Mouse (Mus musculus) embryonic facial prominence, embryonic 15.5 days (tissue): ENCODE data around the gene Uck1. TPM values are rescaled to one million over a fixed set of nuclear protein-coding genes. Genes with fewer than 3 reads are reported as not detected.

Experiments used
- ATAC-seq: fragments of 200-750 bp; cut with Nextera tagmentation; 2 replicates; pipeline ENCODE4 v1.8.0; 2017; ENCODE audit warnings: low read depth, moderate TSS enrichment; ENCODE audit not compliant: insufficient number of reproducible peaks, low FRiP score, low TSS enrichment
- H3K27ac ChIP-seq: fragments of 300-500 bp; sonication (generic); replicated peaks from 2 replicates; pipeline ENCODE4 v1.5.1; 2015; ENCODE audit warnings: mild to moderate bottlenecking, inconsistent platforms
- H3K27me3 ChIP-seq: fragments of 300-500 bp; sonication (generic); 2 replicates; pipeline ENCODE4 v1.6.1; 2015; ENCODE audit warnings: inconsistent platforms
- H3K36me3 ChIP-seq: fragments of 300-500 bp; sonication (generic); 2 replicates; pipeline ENCODE4 v1.6.1; 2015; ENCODE audit warnings: mild to moderate bottlenecking, inconsistent platforms
- H3K4me1 ChIP-seq: fragments of 300-500 bp; sonication (generic); 2 replicates; pipeline ENCODE4 v1.6.1; 2015; ENCODE audit warnings: inconsistent platforms
- H3K4me2 ChIP-seq: fragments of 300-500 bp; sonication (generic); replicated peaks from 2 replicates; pipeline ENCODE4 v1.6.1; 2015; ENCODE audit warnings: mild to moderate bottlenecking, inconsistent platforms
- H3K4me3 ChIP-seq: fragments of 300-500 bp; sonication (generic); replicated peaks from 2 replicates; pipeline ENCODE4 v1.5.1; 2015; ENCODE audit warnings: mild to moderate bottlenecking, inconsistent platforms
- H3K9ac ChIP-seq: fragments of 300-500 bp; sonication (generic); 2 replicates; pipeline ENCODE4 v1.6.1; 2015; ENCODE audit warnings: inconsistent platforms
- H3K9me3 ChIP-seq: fragments of 300-500 bp; sonication (generic); replicated peaks from 2 replicates; pipeline ENCODE4 v1.6.1; 2016; ENCODE audit warnings: inconsistent platforms
- WGBS: fragments of 180-500 bp; shearing (Covaris S2); methylation state at CpG from one replicate; pipeline ENCODE4 v1.1.7; 2015; 5-methylcytosine and 5-hydroxymethylcytosine counted together
- polyA plus RNA-seq: library from polyadenylated mRNA; unstranded; fragments of >200 nt; fragmentation: Nextera tagmentation; extraction: Ambion mirVana; gene quantifications from 2 replicates; pipeline ENCODE4 v1.2.1, GENCODE M21; 2015

The Uck1 gene
- polyA plus RNA-seq, 1 experiment from 2014 or later = 67.1 TPM

GRCm38 (mm10) chr2:32258887-32259533, 949 bp downstream of the Uck1 start:
- 0 out of 2 replicates have a peak overlapping the region, but pooled peaks have one; percentile 65 for H3K27ac ChIP-seq
- H3K36me3 ChIP-seq = peaks cover 39% of the 10 kb centered on the region
- 55% methylated on average over 6 of the region's 6 CpGs for WGBS
- H3K4me2 ChIP-seq = peak overlapping the region; percentile 75
- H3K4me1 ChIP-seq = peaks cover 15% of the 10 kb centered on the region
- H3K9me3 ChIP-seq = no peaks in the 10 kb centered on the region
- peak overlapping the region; percentile 83 for H3K9ac ChIP-seq
- H3K4me3 ChIP-seq = peak overlapping the region; percentile 90
- no peaks in the 10 kb centered on the region for H3K27me3 ChIP-seq
- ATAC-seq = no peak

GRCm38 (mm10) chr2:32256273-32256672, 3.7 kb downstream of the Uck1 start:
- Histone ChIP-seq H3K4me2 (no peak overlapping the region), H3K27me3 (no peaks in the 10 kb centered on the region), H3K27ac (no peak overlapping the region), H3K9me3 (no peaks in the 10 kb centered on the region), H3K4me1 (peaks cover 15% of the 10 kb centered on the region), H3K4me3 (no peak overlapping the region), H3K36me3 (peaks cover 66% of the 10 kb centered on the region), H3K9ac (no peak overlapping the region)
- WGBS = 91% methylated on average over 11 of the region's 11 CpGs
- no peak for ATAC-seq

- Histone ChIP-seq H3K9ac (no peak overlapping the region), H3K4me1 (peaks cover 9% of the 10 kb centered on the region), H3K4me2 (no peak overlapping the region), H3K9me3 (no peaks in the 10 kb centered on the region), H3K4me3 (no peak overlapping the region), H3K27me3 (no peaks in the 10 kb centered on the region), H3K36me3 (peaks cover 78% of the 10 kb centered on the region), H3K27ac (no peak overlapping the region)
- 89% methylated on average over 5 of the region's 5 CpGs for WGBS
- ATAC-seq = no peak
Observed at GRCm38 (mm10) chr2:32254563-32254962, 5.4 kb downstream of the Uck1 start.

- Histone ChIP-seq H3K4me3 (no peak overlapping the region), H3K4me1 (no peaks in the 10 kb centered on the region), H3K27ac (no peak overlapping the region), H3K4me2 (no peak overlapping the region), H3K27me3 (no peaks in the 10 kb centered on the region), H3K36me3 (peaks cover 85% of the 10 kb centered on the region), H3K9me3 (no peaks in the 10 kb centered on the region), H3K9ac (no peak overlapping the region)
- no peak for ATAC-seq
- WGBS = 76% methylated on average over 1 of the region's 1 CpGs
Observed at GRCm38 (mm10) chr2:32253352-32253751, 6.6 kb downstream of the Uck1 start.

- WGBS = 88% methylated on average over 5 of the region's 5 CpGs
- Histone ChIP-seq H3K4me1 (no peaks in the 10 kb centered on the region), H3K9me3 (no peaks in the 10 kb centered on the region), H3K27me3 (no peaks in the 10 kb centered on the region), H3K36me3 (peaks cover 85% of the 10 kb centered on the region), H3K4me3 (no peak overlapping the region), H3K4me2 (no peak overlapping the region), H3K9ac (no peak overlapping the region), H3K27ac (no peak overlapping the region)
- no peak for ATAC-seq
Observed at GRCm38 (mm10) chr2:32252658-32253057, 7.3 kb downstream of the Uck1 start.

GRCm38 (mm10) chr2:32251791-32252527, 8.0 kb downstream of the Uck1 start:
- Histone ChIP-seq H3K27ac (no peak overlapping the region), H3K9ac (no peak overlapping the region), H3K27me3 (no peaks in the 10 kb centered on the region), H3K4me1 (no peaks in the 10 kb centered on the region), H3K4me2 (no peak overlapping the region), H3K9me3 (no peaks in the 10 kb centered on the region), H3K36me3 (peaks cover 85% of the 10 kb centered on the region), H3K4me3 (no peak overlapping the region)
- 88% methylated on average over 12 of the region's 12 CpGs for WGBS
- no peak for ATAC-seq

GRCm38 (mm10) chr2:32248377-32249361, 11.3 kb downstream of the Uck1 start:
- Histone ChIP-seq H3K9ac (no peak overlapping the region), H3K27me3 (no peaks in the 10 kb centered on the region), H3K4me3 (no peak overlapping the region), H3K27ac (no peak overlapping the region), H3K36me3 (peaks cover 89% of the 10 kb centered on the region), H3K9me3 (no peaks in the 10 kb centered on the region), H3K4me1 (no peaks in the 10 kb centered on the region), H3K4me2 (no peak overlapping the region)
- no peak for ATAC-seq
- WGBS = 74% methylated on average over 10 of the region's 10 CpGs

GRCm38 (mm10) chr2:32246741-32247140, 13.2 kb downstream of the Uck1 start:
- 76% methylated on average over 4 of the region's 4 CpGs for WGBS
- Histone ChIP-seq H3K4me3 (no peak overlapping the region), H3K9ac (no peak overlapping the region), H3K9me3 (no peaks in the 10 kb centered on the region), H3K36me3 (peaks cover 86% of the 10 kb centered on the region), H3K4me1 (no peaks in the 10 kb centered on the region), H3K4me2 (no peak overlapping the region), H3K27me3 (no peaks in the 10 kb centered on the region), H3K27ac (no peak overlapping the region)
- no peak for ATAC-seq

GRCm38 (mm10) chr2:32242986-32243385, 17.0 kb downstream of the Uck1 start:
- peaks cover 67% of the 10 kb centered on the region for H3K36me3 ChIP-seq
- WGBS = 86% methylated on average over 4 of the region's 4 CpGs

GRCm38 (mm10) chr2:32240591-32240990, 19.4 kb downstream of the Uck1 start:
- 82% methylated on average over 5 of the region's 5 CpGs for WGBS
- Histone ChIP-seq H3K4me2 (no peak overlapping the region), H3K27ac (no peak overlapping the region), H3K9me3 (no peaks in the 10 kb centered on the region), H3K27me3 (no peaks in the 10 kb centered on the region), H3K4me3 (no peak overlapping the region), H3K4me1 (peaks cover 13% of the 10 kb centered on the region), H3K36me3 (peaks cover 43% of the 10 kb centered on the region), H3K9ac (no peak overlapping the region)
- no peak for ATAC-seq

More at GRCm38 (mm10) chr2:32242986-32243385, 17.0 kb downstream of the Uck1 start:
- Histone ChIP-seq H3K4me1 (peaks cover 2% of the 10 kb centered on the region; the same call in 1 of the 2 replicates), H3K27ac (no peak overlapping the region), H3K9ac (no peak overlapping the region), H3K4me3 (no peak overlapping the region), H3K9me3 (no peaks in the 10 kb centered on the region), H3K27me3 (no peaks in the 10 kb centered on the region), H3K4me2 (no peak overlapping the region)
- ATAC-seq = no peak
